Mouse (Mus musculus) heart, postnatal 10 days (tissue): ENCODE measurements around the gene Rplp2. TPM values are rescaled to one million over a fixed set of nuclear protein-coding genes. Genes with fewer than 3 reads are reported as not detected.
"Not testable (repeated sequence)": the region's sequence is repeated elsewhere in the genome, so short reads cannot be mapped to it uniquely, and the experiment has no call there.

Source experiments
- DNase-seq, 2 experiments: peaks; one replicate each; pipeline ENCODE4 v3.0.0; 2021
- intact Hi-C: fragments of 180-260 bp; cut with DNase I; formaldehyde crosslinking; loops from one replicate; pipeline ENCODE4 v1.15.1; 2025
- total RNA-seq, 2 experiments: library from RNA; stranded (reverse); gene quantifications; 2 replicates each; pipeline ENCODE4 v1.2.3; 2021

The Rplp2 gene
- total RNA-seq, result 1,000 to 10,000 TPM; 1,065 to 1,124 TPM

DNA sequence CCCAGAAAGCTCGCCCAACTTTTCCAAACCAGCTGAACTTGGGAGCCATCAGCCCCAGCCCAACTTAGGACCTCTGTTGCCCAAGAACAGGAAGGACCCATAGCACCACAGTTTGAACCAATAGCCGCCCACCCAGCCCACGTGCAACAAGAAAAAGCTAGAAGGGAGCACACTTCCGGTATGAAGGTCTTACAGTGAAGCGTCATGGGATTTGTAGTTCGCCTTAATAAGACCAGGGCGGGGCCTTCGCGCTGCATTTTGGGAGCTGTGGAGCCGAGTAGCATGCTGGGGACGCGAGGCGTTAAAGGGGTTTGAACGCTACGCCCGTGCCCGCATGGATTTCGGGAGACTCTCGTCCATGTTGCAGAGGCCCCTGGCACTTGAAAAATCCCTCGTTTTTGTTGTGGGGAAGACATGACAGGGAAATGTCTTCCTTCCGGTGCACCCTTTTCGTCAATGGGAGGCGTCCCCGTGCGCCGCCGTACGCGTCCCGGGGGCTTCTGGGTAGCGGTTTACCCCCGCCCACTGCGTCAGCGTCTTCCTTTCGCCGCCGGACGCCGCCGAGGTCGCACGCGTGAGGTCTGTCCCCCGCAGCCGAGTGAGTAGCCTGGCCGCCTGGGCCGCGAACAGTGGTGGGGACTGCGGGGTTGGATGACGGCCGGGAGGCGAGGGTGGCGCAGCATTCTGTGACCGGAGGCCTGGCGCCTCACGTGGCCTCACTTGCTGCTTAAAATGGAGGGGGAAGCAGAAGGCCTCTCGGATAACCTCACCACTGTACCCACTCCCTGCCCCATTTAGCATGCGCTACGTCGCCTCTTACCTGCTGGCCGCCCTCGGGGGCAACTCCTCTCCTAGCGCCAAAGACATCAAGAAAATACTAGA, at the start of gene Rplp2:
Gene Rplp2 (plus strand): TSS at position 261 of the 882 bp plus-strand sequence.
- peak; percentile 96 for DNase-seq
- intact Hi-C loops, result no loop called here

DNA sequence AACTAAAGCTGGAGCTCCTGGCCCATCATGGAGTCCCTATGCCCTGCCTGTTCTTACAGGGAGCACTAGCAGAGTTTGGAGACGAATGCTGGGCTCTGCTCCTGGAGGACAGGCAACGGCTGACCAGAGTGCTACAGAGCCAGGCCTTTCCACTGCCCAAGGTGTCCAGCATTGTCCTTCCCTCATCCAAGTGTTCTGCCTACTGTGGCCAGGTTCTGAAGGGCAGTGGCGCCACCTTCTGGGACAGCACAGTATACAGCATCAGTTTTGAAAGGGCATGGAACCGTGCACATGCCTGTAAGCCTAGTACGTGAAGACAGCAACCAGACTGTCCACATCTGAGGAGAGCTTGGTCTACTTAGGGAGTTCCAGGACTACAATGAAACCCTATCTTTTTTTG, 43.9 kb upstream of the Rplp2 start:
- intact Hi-C loops, result no loop called here

DNA sequence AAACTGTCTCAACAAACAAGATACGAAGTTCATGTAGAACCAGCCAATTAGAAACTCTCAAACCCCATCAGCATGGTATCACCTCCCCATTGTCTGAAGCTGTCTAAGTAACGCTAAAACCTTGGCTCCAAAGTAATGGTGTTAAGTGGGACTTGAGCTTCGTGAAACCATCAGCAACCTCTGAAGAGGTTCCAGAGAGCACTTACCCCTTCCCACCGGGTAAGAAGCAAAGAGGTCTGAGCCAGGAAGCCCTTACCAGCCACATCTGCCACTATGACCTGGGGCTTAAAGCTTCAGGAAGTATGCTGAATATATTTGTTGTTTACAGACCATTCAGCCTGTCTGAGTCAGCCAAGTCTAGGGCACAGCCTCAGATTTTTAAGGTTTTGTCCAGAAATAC, 41.7 kb upstream of the Rplp2 start:
- intact Hi-C loops, result no loop called here
- DNase-seq, result no peak

More for the DNA sequence above, 43.9 kb upstream of the Rplp2 start:
- DNase-seq, result peak; percentile 59 to 77

DNA sequence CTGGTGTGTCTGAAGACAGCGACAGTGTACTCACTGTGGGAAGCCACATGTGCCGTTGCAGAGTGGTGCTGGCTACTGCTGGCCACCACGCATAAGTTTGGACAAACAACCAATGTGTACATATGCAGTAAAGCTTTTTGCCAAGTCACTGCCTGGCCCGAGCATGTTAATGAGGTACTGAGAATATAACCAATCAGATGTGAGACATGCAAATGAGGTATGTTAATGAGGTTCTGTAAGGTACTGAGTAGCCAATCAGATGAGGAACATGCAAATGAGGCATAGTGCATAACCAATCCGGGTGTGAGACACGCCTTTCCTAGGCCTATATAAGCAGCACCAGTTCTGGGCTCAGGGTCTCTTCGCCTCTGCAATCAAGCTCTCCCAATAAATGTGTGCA, 39.5 kb upstream of the Rplp2 start:
- DNase-seq, intact Hi-C loops: not testable (repeated sequence)

DNA sequence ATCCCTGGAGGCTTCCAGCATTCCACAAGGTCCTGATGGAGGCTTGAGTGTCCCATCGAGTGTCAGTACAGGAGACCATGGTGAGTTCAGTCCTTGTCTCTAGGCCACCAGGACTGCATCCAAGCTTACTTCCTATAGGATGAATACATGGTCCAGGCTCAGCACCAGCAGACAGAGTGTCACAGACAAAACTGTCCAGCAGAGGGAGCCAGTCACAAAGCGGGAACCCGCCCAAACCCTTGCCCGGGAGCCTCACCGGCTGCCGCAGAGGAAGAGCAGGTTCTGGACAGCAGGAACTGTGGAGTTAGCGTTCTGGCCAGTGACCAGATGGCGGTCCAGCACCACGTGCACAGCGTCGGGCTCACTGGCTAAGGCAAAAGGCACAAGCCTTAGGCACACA, 38.3 kb upstream of the Rplp2 start:
- intact Hi-C loops, result loop anchor here (1.0 kb wide), 2 partner anchors 28 to 116 kb away; partner anchors contain the start of gene Slc25a22
- peak; percentile 90 to 93 for DNase-seq

DNA sequence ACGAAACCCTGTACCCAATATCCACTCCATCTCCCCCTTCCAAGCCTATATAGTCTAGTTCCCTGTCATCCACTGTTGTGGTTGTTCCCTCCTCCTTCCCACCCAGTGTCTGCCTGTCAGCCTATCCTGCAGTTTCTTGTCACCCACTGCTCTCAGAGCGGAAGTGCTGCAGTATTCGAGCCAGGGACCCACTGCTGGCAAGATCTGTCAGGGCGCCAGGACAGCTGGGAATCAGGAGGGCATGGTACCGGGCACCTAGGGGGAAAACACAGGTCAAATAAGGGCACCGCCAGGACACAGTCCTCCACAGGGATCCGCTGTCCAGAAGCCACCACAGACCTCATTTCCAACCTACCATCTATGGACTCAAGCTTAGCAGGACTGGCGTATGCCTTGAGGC, 36.5 kb upstream of the Rplp2 start:
- intact Hi-C loops, result no loop called here
- DNase-seq, result peak; percentile 23 to 26

DNA sequence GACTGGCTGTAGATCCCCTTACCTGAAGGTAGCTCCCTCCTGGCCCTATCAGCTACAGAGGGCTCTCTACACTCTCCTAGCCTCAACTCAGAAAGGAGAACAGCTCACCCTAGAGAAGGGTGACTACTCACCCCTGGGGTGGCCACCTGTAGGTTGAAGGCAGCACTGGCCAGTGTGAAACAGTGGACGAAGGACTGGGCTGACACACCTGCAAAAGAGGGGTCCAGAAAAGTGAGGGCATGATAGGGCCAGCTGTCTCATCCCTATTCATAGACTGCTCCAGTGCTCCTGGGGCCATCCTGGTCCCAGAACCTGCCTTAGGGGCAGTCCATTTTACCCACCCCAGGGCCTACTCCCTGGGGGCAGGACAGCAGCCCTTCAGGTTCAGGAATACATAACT, 35.5 kb upstream of the Rplp2 start:
- DNase-seq, result no peak
- intact Hi-C loops, result no loop called here

DNA sequence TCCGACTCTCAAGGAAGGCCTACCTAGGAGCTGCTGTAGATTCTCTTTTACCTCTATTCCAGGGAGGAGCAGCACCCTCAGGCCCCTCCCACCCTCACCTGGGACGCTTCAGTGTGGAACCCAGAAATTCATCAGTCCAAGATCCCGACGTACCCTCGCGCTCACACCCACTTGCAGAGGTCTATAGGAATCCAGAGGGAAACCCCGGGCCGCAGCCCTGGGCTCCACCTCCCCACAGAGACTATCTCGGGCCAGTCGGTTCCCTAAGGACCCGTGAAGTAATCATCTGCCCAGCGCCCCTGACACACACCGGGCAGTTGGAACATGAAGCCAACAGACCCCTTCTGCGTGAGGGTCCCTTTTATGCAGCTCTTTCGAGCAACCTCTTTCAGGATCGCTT, 33.8 kb upstream of the Rplp2 start:
- peak; percentile 24 to 38 for DNase-seq
- intact Hi-C loops, result no loop called here

DNA sequence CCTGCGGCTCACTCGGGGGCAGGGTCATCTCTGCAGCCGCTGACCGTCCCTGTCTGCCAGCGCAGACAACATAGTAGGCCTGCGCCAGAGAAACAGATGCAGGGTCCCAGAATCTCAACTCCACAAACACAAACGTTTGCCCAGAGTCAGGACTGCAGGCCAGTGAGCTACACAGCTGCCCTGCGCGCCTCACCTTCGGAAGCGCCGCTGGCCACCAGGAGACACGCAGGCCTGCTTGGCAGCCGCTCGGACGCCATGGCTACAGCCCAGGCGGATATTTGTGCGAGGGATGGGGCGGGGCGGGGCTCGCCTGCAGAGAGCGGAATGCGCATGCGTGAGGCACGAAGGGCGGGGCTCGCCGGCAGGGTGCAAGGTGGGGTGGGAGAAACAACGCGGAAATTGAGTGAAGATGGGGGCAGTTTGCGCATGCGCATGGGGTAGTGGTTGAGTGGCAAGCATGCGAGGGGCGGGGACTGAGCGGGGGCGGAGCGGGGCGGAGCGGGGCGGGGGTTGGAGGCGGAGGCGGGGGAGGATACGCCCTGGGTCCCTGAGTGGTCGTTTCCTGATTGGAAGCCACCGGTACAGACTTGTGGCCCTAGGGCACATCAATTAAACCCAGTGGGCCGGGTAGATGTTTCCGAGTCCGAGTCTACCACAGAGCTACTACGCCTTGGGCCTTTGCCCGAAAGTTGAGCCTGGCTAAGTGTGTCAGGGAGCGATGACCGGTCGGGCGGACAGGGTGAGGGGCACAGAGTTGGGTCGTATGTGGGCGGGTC, 33.2 kb upstream of the Rplp2 start, which contains the start of gene Gatd1:
Gene Gatd1 (minus strand): TSS at position 328 of the 776 bp plus-strand sequence.
- peak; percentile 99 to 100 for DNase-seq
- intact Hi-C loops, result no loop called here

DNA sequence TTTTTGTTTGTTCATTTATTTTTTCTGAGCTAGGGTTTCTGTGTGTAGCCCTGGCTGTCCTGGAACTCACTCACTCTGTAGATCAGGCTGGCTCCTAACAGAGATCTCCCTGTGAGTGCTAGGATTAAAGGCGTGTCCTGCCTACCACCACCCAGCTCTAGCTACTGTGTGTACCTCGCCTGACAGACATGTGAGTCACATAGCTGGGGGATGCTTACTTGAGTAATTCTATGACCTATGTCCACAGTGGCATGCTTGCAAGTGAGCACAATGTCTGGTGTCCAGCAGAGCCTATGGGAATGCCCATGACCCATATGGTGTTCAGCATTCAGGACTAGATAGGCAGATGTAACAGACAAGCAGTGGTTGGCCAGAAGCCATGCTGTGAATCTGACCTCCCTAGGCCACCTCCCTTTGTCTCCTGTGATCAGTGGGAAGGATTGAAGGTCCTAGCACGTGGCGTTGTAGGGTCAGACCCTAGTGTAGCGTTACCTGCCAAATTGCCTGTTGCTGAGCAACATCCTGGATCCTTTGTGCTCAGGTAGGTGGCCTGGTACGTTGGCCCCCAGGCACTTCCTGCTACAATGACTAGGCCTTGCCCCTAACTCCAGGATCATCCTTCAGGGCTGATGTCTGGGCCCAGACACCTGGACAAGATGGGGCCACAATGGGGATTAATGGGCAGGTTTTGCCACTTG, 30.9 kb upstream of the Rplp2 start:
- intact Hi-C loops, result no loop called here

DNA sequence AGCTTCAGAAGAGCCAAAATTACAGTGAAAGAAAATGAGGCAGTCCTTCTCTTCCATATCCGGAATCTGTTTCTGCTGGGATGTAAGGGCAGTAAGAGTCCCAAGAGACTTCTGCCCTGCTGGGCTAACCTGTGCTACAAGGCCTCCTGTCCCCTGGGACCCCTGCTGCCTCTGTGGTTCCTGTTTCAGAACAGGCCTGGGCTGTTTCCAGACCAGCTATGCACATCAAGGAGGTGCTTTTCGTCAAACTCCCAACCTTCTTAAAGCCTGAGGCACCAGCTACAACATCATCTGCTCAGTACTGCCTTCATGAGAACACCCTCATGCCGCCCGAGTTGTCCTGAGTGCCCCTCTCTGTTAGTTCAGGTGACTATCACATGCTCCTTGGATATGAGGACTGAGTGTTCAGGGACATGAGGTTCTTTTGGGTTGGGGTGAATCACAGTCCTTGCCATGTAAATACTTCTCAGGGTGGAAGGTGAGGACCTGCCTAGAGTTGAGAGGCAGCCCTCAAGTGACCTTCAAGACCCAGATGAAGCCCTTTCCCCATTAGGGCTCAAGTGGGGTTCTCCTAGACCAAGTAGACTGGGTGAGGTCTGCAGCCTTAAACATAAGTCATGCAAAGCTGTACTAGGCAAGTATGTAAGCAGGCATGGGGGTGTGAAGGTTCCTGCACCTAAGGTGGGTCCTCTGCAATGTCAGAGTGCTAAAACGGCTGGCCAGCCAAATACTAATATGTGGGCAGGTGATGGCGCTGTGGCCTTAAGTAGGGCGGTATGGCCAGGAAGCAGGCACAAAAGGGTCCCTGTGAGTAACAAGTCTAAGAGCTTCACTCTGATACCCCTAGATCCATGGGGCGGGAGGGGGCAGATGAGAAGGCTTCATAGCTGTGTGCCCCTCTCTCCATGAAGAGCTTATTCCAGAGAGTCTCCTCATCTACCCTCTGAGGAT, 29.2 kb upstream of the Rplp2 start:
- intact Hi-C loops, result no loop called here
- no peak for DNase-seq

More for the DNA sequence above, 30.9 kb upstream of the Rplp2 start:
- no peak for DNase-seq

DNA sequence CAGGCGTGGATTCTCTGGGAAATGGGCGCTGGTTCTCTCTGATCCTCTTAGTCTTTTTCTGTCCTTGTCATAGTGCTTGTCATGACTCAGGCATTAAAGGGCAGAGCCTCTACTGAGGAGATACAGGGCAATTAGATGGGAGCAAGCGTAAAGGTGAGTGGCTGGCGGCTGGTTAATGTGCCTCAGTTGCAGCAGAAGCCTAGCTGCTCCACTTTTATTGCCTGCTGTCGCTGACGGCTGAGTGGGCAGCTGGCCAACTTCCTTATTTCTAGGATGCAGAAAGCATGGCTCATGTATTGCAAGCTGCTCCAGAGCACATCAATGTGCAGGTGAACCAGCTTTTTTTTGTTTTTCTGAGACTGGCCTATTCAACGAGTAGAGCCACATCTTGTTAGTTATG, 28.2 kb upstream of the Rplp2 start:
- no peak for DNase-seq

DNA sequence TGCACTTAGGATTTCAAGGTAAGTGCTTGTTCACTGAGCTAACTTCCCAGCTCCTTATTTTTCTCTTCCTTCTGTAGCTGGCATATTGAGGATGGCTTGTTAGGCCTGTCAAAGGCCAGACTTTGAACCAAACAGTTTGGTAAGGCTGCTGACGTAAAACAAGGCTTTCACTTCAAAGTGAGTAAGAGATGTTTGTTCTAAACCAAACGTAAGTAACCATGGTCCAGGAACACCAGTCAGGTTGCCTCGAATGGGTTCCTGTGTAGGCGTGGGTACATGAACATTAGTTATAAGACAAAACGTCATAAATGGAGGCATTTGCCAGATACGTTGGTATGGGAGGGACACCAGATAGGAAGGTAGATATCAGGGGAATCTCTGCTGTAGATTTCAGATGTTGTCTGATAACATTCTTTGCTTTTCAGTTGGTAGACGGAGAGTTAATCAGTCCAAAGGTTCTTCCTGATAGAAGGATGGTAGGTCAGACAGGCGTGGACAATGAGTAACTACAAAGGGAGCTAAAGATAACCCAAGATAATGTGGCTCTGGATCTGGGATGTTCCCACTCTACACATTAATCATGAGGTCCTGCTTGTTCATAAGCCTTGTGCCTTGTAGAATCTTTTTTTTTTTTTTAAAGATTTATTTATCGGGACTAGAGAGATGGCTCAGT, 27.0 kb upstream of the Rplp2 start:
- DNase-seq, result no peak
- intact Hi-C loops, result no loop called here

More for the DNA sequence above, 28.2 kb upstream of the Rplp2 start:
- intact Hi-C loops, result no loop called here

DNA sequence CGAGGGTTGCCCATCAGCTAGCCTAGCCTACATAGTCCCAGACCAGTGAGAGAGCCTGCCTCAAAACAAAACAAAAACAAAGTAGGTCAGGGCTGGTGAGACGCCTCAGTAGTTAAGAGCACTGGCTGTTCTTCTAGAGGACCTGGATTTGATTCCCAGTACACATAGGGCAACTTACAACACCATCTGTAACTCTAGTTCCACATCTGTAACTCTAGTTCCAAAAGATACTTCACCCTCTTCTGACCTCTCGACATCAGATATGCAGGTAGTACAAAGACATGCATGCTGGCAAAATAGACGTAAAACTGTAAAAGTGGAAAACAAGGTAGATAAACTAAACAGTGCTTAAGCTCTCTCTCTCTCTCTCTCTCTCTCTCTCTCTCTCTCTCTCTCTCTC, 23.4 kb upstream of the Rplp2 start:
- intact Hi-C loops, result no loop called here

DNA sequence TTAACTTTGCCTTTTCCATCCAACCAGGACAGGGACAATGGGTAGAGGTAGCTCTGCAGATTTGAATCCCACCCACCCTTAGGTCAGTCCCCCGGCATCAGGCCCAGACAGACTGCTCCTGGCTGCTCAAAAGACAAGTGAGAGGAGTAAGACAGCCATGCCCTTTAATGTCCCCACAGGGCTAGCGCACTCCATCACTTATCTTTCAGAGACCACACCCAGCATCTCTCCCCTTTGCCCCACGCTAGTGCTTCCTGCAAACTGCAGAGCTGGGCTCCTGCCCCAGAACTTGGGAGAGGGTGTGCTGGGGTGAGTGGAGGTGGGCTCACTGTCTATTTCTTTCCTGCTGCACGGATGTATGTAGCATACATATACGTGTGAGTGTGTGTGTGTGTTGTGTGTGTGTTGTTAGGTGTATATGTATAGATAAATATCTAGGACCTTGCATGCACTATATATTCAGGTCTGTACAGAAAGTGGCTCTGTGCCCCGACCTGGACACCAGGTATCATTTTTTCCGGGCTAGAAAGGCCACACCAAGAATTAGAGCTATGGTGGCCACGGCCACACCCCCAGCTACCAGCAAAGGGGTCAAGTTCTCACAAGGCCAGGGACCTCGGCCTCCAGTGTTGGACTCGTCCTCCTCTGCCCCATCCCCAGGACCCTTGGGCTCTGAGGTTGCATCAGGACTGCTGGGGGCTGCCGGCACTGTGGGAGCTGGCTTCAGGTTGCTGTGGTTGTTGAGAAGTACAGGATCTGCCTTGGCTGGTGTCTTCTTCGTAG, 20.0 kb upstream of the Rplp2 start:
- no peak for DNase-seq
- intact Hi-C loops, result no loop called here

More for the DNA sequence above, 23.4 kb upstream of the Rplp2 start:
- DNase-seq, result no peak

DNA sequence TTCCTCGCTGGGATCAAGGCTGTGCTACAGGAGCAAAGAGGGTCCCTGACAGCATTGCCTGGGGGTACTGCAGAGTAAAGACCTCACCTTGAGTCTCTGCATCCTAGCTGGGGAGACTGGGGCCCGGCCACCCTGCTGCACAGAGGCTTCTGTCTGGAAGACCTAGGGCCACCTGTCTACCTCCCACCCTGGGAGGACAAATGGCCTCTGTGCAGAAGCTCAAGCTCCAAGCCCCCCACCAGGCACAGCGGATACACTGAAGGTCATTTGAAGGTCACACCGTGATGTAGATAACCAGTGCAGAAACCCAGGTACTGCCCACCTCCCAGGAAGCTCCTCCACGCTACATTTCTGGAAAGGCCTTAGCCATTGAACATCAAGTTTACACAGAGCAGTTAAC, 18.5 kb upstream of the Rplp2 start:
- intact Hi-C loops, result no loop called here
- no peak for DNase-seq

DNA sequence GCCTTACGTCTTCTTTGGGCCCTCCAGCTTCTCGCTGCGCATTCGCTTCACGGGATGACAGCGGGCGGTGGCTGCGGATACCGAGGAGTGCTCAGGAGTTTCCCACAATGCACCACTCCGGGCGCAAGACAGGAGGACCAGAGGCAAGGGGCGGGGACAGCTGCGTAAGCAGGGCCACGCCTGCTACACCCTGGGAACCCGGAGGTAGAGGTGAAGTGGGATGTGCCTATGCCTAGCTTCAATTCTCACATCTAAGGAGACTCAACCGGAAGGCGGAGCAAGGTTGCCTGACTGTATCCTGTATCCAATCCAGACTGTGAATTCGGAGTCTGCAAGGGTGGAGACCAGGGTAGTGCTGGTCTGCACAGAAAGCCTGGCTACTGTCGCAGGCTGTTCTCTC, 17.9 kb upstream of the Rplp2 start, which contains the start of gene Cend1:
Gene Cend1 (minus strand): TSS at position 182 of the 400 bp plus-strand sequence.
- intact Hi-C loops, result no loop called here
- peak; percentile 57 to 65 for DNase-seq

DNA sequence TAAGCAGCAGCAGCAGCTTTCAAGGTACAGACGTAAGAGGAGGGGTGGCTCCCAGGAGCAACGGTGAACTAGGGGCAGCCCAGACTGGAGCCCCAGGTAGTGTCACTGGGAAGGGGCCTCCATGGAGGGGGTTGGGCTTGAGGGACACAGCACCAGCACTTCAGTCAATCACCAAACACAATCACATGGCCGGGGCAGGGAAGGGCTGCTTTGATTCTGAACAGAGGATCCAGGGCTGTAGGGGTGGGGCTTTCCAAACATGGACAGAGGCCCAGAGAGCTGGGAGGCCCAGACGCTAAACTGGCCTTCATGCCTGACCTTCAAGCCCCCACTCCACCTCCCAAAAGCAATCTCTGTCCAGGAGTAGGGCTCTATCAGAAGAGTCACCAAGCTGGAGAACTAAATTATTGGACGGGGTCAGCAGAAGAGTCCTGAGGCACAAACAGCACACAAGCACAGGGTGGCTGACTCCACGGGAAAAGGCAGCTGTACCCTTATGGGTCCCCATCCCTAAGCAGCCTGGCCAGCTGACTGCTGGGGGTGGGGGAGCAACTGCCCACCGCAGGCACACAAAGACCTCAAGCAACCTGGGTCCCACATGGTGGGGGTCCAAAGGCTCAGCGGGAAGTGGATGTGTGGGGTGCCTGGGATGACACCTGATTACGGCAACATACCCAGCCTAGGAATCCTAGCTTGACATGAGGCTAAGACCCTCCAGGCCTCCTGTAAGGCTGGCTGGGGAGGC, 17.2 kb upstream of the Rplp2 start:
- peak; percentile 38 to 49 for DNase-seq

More for the DNA sequence above, 17.2 kb upstream of the Rplp2 start:
- intact Hi-C loops, result no loop called here
